Mouse (Mus musculus): ENCODE data around the gene Clcn1.

The Clcn1 gene

DNA sequence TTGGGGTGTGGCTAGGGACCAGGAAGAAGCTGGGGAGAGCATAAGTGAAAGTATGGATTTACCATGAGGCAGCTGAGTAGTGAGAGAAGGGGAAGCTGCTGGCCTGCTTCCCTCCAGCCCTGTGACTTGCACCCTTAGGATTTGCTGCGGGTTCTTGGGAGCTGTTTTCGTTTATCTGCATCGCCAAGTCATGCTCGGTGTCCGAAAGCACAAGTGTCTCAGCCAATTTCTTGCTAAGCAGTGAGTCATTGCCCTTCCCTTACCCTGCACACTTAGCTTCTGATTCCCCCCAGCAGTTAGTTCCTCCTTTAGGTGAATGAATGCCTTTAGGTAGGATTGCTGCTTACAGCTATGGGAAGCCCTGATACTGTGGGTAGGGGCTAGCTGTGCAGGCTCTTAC, 12.9 kb downstream of the Clcn1 start:
- DNase-seq (ENCODE audit: low read depth, low spot score), result no peak

DNA sequence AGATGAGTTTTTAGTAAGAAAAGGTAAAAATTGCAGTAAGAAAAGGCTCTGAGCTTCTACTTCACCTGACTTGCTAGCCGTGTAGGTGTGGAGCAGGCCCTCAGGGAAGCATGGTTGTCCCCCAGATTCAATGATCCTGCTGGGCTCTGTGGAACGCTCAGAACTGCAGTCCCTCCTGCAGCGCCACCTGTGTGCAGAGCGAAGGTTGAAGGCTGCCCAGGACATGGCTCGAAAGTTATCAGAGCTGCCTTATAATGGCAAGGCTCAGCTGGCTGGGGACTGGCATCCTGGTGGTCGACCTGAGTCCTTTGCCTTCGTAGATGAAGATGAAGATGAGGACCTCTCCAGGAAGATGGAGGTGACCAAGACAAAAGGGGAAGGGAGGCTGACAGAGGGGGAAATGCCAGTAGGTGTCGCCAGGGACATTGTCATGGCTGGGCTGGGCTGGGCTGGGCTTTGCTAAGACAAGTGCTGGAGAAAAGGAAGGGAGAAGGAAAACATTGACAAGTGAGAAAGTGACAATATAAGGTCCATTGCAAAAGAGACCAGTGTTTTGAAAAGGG, 23.4 kb downstream of the Clcn1 start:
- no peak for DNase-seq (ENCODE audit: low read depth, low spot score)

DNA sequence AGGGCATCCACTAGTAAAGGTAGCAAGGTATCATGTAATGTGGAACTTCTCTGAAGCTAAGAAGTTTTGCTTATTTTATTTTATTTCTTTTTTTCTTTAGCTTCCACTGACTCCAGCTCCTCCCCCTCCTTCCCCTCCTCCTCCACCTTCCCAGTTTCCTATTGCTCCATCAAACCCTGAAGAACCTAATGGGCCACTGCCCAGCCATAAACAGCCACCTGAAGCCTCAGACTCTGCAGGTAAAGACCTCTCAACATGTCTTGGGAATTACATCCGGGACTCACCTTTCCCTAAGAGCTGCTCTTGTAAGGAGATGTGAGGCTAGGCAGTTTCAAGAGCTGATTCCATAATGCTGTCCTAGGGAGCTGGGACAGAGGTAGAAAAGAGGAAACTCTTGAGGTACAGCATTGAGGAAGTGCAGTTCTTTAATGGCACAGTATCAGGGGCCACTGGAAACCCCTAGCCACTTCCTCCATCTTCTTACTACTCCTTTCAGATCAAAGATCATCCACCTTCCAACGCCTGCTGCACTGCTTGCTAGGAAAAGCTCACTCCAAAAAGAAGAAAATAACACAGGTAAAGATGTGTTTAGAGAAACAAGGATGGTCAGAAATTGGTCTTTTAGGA, 24.1 kb downstream of the Clcn1 start:
- DNase-seq (ENCODE audit: low read depth, low spot score), result no peak

DNA sequence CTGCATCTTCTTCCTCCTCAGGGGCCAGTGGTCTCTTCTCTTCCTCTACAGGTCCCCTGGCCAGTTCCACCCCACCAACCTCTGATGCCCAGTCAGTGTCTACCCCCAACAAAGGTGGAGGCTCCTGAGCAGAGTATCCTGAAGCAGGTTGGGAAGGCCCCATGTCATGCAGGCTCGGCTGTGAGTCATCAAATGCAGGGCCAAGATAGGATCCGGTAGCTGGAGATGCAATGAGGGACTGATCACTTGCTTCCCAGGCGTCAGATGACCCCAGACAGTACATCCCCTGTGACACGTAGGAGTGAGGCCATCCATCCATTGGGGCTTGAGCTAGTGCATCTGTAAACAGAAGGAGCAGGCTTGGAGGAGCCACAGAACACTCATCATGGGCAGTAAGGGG, 31.8 kb downstream of the Clcn1 start:
- DNase-seq (ENCODE audit: low read depth, low spot score), result no peak

DNA sequence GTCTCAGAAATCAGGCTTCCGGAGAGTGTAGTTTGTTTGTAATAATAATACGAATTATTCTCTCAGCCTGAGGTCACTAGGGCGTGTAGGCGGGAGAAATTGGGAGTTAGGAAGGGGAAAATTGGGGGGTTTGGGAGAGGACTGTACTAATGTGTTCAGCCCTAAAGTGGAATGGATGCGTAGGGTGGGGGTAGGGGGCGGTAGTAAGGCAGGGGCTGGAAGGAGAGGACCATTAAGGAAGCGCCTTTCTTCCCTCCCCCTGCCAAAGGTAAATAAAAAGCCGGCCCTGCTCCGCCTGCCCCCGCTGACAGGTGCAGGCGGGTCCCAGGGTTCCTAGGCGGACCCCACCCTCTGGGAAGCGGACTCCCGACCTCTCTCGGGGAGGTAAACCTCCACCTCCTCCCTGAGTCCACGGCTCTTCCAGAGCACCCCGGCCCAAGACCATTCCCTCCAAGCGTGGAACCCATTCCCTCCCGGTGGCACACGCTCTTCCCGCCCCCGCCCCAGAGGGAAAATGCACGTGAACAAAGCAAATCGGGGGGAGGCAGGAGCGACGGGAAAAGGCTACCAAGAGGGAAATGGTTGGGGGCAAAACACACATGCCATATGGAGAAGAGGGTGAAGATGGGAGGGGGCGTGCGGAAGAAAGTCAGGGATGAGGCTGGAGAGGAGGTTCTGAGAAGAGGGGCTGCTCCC, 37.0 kb downstream of the Clcn1 start:
- DNase-seq (ENCODE audit: low read depth, low spot score), result peak; percentile 32

DNA sequence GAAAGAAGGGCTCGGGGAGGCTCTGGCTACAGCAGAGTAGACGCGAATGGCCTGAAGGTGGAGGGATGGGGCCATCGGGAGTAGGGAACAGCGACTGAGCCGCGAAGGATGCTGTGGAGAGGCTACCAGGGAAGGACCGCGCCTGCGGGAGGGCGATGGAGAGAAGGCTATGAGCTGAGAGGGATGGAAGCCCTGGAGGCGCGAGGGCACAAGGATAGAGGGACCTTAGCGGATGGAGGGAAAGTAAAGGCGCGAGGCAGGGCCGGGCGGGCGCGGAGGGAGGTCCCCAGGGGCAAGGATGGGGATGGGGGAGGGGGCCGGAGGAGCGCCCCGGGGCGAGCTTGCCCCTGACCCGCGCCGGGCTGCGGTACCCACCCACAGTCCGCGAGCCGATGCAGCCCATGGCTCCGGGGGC, 37.6 kb downstream of the Clcn1 start:
- no peak for DNase-seq (ENCODE audit: low read depth, low spot score)

DNA sequence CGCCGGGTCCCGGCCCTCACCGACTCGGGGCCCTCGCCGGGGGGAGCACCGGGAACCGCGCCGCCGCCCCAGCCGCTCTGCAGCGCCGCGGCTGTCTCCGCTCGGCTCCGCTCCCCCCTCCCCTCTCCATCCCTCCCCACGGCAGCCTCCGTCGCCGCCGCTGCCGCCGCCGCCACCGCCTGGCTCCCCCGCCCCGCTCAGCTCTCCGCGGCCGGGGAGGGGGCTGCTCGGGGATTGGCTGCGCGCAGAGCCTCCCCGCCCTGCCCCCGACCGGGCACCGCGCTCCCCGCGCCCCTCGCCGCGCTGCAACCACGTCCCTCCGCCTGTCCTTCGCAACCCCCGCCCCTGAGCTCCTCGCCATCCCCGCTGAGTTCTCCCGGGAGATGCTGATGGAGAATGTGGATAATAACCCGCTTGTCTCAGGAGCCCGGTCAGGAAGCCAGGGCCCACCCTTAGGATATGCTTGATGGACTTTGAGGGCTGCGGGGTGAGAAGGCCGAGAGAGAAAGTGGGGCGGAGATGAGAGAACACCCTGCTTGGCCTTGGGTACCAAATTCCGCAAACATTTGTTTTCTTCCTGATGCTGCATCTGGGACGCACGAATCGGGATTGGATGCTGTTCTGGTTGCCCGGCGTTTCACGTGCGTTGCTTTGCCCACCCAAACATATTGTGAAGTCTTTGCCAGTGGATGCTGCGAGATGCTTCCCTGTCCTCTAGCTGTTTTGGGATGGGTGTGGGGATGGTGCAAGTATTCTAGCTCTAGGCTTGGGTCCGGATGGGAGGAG, 38.2 kb downstream of the Clcn1 start, which contains the start of gene Fam131b:
Gene Fam131b, minus strand, starts transcription at position 162 of the 786 bp plus-strand sequence.
- DNase-seq (ENCODE audit: low read depth, low spot score), result peak; percentile 39

DNA sequence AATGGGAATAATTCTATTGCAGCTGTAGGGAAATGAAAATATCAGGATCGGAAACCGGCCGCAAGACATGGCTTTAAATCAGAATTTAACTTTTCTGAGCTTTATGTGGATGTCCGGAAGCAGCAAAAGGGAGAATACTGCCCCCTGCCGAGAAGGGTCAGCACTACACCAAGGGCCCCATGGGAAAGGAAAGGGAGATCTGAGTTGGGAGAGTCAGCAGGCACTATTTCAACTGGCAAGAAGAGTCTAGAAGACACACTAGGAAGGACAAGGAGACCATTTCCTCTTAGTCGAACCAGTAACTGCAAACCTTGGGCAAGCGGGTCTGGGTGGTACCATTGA, 38.8 kb downstream of the Clcn1 start:
- DNase-seq (ENCODE audit: low read depth, low spot score), result peak; percentile 67

DNA sequence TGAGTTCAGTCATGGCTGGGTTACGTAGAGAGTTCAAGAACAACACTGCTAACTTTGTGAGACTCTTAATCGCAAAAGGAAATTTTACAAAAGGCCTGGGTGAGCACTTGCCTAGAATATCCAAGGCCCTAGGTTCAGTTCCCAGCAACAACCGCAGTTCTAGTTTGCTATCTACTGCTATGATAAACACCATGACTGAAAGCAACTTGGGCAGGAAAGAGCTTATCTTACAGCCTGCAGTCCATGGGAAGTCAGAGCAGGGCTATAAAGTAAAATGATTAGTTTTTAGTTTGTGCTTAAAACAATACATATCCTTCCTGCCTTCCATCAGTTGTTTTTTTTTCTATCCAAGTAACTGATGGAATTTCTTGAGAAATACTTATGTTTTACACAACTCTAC, 40.0 kb downstream of the Clcn1 start:
- DNase-seq (ENCODE audit: low read depth, low spot score), result no peak

DNA sequence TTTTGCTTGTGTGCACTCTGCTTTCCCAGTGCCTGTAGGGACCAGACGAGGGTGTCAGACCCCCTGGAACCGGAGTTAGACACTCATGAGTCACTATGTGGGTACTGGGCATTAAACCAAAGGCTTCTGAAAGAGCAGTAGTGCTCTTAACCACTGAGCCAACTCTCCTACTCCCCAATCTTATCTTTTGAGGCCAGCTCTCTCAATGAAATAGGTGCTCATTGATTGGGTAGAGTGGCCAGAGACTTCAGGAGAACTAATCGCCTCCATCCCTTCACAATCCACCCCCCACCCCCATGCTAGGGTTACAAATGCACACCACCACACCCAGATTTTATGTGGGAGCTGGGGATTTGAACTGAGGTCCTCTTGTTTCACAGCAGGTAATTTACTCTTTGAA, 42.3 kb downstream of the Clcn1 start:
- DNase-seq (ENCODE audit: low read depth, low spot score), result no peak

DNA sequence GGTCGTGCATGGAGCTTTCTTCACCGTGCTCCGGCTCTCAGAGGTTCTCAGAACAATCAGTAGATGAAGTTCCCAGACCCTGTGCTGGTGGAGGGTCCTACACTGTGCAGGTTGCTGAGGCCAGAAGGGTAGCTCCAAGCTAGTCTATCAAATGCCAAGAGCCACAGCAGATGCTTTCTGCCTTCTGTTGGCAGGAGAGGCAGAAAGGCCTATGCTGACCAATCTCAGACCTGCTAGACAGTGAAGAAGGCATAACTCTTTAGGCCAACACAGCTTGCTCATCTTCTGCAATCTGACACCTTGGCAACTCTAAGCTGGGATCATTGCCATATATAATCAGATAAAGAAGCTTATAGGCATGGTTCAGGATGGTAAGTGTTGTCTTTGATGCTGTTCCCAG, 43.7 kb downstream of the Clcn1 start:
- no peak for DNase-seq (ENCODE audit: low read depth, low spot score)

DNA sequence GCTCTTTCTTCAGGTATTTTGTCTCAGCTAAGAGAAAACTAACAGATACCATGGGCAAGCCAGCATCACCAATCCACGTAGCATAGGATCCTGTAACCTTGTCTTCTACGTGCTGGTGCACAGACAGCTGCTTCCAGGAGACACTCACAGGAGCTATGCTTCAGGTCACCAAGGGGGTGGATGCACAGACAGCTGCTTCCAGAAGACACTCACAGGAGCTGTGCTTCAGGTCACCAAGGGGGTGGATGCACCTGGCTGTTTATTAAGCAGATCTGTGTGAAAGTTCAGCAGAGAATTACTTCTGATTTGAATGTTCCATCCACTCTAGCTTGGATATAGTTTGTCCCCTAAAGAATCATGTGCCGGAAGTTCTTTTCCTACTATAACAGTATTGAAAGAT, 44.5 kb downstream of the Clcn1 start:
- DNase-seq (ENCODE audit: low read depth, low spot score), result no peak

DNA sequence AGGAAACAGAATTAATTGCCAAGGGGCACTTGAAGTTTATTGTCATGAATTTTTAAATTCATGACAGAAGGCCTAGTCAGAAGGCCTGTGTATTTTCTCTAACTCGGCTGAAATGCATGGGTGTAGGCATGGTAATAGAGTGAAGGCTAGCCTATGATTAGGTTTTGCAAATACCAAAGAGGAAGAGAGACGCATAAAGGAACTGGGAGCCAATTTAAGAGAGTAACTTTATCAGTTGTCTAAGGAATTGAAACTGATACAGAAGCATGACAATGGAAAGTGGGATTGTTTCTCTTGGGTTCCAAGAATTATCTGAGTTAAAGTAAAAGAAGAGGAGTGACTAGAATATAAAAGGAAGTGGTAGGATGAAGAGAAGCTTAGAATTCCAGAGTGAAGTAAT, 52.7 kb downstream of the Clcn1 start:
- DNase-seq (ENCODE audit: low read depth, low spot score), result no peak

DNA sequence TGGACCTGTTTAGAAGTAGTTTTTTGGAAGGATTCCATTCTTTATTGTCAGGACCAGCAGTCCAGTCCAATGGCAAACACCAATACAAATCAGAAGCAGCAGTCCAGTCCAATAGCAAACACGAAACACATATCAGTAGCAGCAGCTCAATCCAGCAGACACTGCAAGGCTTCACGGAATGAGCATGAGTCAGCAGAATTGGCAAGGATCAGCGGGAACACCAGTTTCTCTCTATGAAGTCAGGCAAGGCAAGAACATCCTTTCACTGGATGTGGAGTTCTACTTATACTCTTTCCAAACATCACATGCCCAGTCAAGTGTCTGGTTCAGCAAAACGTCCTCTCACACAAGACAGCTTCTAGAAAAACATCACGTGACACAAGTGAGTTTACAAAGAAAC, 53.5 kb downstream of the Clcn1 start:
- DNase-seq (ENCODE audit: low read depth, low spot score), result peak; percentile 47

DNA sequence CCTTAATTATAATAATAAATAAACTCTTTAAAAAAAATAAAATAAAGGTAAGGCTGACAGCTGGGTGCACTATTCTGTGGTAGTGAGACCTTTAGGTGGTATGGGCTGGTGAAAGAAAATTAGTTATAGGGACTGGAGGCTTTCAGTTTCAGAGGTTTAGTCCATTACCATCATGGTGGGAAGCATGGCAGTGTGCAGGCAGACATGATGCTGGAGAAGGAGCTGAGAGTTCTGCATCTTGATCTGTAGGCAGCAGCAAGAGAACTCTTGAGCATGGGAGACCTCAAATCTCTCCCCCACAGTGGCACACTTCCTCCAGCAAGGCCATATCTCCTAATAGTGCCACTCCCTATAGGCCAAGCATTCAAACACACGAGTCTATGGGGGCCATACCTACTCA, 55.7 kb downstream of the Clcn1 start:
- DNase-seq (ENCODE audit: low read depth, low spot score), result no peak

DNA sequence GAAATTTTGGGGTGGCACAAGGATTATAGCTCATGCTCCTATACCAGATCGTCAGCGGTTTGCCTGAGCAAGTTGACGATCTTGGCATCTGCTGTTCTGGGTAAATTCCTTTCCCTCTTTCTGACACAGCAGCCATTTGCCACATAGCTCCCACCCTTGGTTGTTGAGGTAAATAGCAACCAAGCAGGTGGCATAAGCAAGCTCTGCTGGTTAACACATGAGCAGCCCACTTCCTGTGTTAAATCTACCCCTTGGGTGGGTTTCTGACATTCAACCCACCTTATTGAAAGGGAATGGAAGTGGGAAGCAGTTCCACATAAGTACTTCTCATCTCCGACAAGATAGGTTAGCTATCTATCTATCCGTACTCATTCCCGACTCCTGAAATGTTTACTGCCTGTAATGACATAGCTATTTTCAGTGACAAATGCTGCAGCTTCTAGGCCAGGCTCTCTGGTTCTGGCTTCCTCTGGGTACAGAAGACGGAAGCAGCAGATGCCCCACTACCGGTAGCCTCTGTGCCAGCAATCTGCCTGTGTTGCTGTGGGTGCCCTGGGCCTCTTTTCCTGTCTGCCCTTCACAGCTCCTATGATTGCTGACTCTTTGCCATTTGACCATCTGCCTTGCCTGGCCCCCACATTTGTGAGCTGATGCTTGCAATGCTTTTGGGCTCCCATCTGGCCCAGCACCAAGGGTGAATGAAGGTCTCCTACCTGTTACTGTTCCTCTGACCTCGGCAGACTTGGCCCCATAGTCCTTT, 57.1 kb downstream of the Clcn1 start:
- no peak for DNase-seq (ENCODE audit: low read depth, low spot score)

DNA sequence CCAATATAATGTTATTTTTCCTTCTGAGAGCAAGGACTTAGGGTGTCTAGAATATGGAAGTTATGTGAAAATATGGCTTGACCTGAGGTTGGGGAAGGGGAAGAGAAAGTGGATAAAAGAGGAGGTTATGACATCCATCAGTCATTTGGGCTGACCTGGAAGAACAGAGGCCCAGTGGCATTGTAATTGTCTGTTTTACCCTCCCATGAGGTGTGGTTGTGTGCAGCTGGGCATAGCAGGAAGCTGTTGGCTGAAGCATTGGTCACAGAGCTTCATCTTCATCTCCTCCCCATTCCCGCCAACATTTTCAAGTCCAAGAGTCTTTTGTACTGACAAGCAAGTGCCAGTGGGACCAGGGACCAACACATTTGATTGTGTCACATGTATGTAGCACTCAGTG, 57.8 kb downstream of the Clcn1 start:
- DNase-seq (ENCODE audit: low read depth, low spot score), result no peak

DNA sequence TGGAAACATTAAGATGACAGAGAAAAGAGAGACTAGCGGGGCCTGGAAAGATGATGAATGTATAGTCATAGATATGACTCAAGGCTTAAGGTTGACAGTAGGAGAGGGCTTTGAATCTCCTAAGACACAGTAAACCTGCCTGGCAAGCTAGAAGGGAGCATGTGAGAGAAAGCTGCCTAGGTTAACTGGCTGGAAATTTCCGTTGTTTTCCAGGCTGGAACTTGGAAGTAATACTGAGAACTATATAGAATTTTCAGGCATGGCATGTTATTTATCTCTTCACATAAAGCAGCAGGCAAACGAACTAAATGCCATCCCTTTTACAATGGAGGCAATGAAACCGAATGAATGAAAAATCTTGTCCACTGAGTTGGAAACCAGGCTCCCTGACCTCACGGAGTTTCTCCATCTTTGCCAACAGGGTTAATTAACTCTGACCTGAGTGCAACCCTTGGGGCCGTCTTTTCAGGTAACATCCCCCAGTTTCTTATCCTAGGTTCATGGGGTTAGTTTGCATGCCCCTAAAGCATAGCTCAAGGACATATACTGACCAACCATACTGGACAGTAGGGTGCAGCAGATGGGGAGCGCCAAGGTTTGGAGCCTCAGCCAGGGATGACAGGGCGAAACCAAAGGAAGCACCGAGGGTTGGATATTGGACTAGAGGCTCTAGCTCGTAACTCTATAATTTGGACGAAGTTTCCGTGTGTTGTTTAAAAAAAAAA, 62.0 kb downstream of the Clcn1 start:
- no peak for DNase-seq (ENCODE audit: low read depth, low spot score)

DNA sequence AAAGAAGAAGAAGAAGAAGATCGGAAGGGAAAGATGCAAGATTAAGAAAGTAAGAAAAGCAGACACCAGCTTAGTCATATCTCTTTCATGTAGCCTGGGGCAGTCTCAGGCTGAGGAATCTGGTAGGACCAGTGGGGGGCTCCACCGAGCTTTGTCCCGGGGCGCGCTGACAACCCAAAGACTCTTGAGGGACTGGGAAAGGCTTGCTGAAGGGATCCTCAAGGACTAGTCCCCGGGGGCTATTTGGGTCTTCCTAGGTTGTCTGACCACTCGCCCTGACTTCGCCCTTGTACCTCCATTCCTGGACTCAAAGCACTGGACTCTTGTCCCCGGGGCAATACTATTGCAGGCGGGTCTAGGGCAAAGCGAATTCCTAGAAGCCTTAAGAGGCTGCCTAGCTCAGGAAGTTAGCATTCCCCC, 62.5 kb downstream of the Clcn1 start:
- peak; percentile 74 for DNase-seq (ENCODE audit: low read depth, low spot score)

DNA sequence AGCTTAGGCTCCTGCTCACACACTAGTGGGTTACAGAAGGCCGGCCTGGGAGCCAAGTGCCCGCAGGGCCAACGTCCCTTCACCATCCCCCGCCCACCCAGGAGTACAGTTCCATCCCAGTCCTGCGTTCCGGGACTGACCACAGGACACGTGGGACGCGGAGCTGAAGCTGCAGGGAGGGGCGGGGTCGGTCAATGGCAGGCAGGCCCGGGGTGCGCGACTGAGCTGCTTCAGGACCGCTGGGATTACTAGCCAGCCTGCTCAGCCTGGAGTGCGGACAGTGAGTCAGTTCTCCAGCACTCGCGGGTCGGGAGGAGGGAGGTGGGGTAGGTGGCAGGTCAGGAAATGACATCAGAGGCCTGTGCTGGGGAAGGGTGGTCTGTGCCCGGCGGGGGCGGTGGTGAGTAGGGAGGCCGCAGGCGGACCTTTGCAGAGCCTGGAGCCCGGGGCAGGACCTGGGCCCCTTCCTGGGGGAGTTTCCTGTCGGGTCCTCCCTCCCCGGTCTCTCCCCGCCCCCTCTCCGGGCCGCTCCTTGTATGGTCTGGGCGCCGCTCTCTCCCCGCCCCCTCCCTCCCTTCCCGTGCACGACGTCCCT, 63.0 kb downstream of the Clcn1 start, which contains the start of gene Zyx:
Gene Zyx, plus strand, starts transcription at position 205 of the 595 bp plus-strand sequence.
- peak; percentile 92 for DNase-seq (ENCODE audit: low read depth, low spot score)

All from R1 (cell line).